Mouse (Mus musculus) telencephalon, adult 2 months (tissue): ENCODE data around the gene Gm45337.
"Not testable (repeated sequence)": the region's sequence is repeated elsewhere in the genome, so short reads cannot be mapped to it uniquely, and the experiment has no call there.

Experiments
- DNase-seq: peaks from one replicate; pipeline ENCODE4 v3.0.0-alpha.2; 2011; ENCODE audit warnings: low read depth, low spot score

The Gm45337 gene

DNA sequence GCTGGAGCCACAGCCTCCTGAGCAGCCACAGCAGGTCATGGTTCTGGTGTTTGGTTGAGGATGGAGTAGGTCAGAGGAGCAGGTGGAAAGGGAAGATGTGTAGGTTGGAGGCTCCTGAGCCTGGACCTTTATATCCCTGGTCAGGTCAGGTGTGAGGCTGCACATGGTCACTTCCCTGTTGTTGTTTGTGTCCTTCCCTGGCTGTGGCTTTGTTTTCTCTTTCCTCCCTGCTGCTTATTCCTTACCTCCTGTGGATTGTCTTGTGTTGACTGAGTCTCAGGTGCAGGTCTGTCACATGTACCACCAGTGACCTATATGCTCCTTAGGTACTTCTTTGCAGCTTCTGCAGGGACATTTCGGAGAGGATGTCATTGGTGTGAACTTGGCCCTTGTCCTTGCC is at the start of gene Gm45337:
Gene Gm45337, minus strand, starts transcription at position 101 of the 400 bp plus-strand sequence.
- DNase-seq, result no peak

- no peak for DNase-seq
Measured at GRCm38 (mm10) chr7:142190289-142190688, 45.9 kb upstream of the Gm45337 start, which contains the start of gene Gm10153. Gene Gm10153, minus strand, starts transcription at chr7:142190389.

GRCm38 (mm10) chr7:142188156-142188555 is 43.7 kb upstream of the Gm45337 start:
- DNase-seq, result no peak

GRCm38 (mm10) chr7:142181021-142181420 is 36.6 kb upstream of the Gm45337 start:
- DNase-seq, result no peak

DNA sequence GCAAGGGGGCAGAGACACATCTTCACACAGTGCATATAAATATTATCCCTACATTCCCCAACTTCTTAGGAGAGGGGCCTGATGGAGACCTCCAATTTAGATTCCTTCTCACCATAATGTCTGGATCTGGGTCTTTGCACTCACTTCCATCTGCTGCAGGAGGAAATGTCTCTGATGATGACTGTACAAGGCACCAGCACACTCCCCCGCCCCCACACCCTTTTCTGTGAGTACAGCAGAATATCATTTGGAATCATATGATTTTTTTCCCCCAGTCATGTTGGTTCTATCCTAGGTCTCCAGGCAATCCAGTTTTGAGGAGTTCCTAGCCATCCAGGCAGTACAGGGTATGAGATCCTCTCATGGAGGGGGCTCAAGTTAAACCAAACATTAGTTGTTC is 34.3 kb upstream of the Gm45337 start:
- no peak for DNase-seq

- not testable (repeated sequence) for DNase-seq
Measured at GRCm38 (mm10) chr7:142175905-142176304, 31.5 kb upstream of the Gm45337 start, which contains the start of gene Krtap5-2. Gene Krtap5-2, minus strand, starts transcription at chr7:142176005.

DNA sequence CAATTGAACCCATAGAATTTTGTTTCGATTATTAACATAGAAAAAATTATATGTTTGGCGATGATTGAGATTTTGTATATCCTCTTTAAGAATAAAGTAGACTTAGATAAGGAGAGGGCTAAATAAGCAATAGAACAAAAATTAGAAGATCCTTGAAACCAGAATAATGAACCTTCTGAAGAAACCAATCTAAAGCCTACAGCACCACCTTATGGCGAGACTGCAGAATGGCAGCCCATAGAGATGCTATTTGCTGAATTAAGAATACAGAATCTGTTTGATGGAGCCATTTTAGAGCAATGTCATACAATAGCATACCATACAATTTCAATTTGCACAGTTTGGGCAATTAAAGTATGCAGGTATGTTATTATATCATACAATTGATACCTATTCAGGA is 25.4 kb upstream of the Gm45337 start:
- no peak for DNase-seq

DNA sequence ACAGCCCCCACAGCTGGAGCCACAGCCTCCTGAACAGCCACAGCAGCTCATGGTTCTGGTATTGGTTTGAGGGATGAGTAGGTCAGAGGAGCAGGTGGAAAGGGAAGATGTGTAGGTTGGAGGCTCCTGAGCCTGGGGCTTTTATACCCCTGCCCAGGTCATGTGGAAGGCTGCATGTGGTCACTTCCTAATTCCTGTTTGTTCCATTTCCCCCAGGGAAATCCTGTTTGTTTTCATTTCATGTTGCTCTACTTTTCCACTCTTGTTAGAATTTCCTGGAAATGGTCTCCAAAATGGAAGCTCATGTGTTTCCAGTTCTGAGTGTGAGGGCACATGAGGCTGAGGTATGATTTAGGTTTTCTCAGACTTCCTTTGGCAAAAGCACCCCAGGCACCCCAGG is 21.2 kb upstream of the Gm45337 start, which contains the start of gene Gm4553:
Gene Gm4553, minus strand, starts transcription at position 101 of the 400 bp plus-strand sequence.
- DNase-seq, result not testable (repeated sequence)

DNA sequence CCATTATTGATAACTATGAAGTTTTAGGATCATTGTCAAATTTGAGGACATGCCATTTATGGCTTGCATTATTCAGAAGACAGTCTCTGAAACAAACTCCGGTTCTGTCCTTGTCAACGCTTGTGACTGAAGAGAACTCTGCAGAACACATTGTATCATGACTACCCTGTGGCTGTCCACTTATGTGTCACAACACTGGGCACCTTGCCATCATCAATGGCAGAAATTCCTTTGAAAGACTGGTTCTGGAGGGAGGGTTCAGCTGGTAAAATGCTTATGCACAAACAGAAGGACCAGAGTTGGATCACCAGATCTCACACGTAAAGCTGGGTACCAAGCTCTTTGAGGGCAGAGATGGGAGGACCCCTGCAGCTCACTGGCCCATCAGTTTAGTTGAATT is 15.0 kb upstream of the Gm45337 start:
- DNase-seq, result no peak

GRCm38 (mm10) chr7:142157013-142157412 is 12.6 kb upstream of the Gm45337 start, which contains the start of gene Gm29735:
Gene Gm29735, minus strand, starts transcription at chr7:142157113.
- not testable (repeated sequence) for DNase-seq

DNA sequence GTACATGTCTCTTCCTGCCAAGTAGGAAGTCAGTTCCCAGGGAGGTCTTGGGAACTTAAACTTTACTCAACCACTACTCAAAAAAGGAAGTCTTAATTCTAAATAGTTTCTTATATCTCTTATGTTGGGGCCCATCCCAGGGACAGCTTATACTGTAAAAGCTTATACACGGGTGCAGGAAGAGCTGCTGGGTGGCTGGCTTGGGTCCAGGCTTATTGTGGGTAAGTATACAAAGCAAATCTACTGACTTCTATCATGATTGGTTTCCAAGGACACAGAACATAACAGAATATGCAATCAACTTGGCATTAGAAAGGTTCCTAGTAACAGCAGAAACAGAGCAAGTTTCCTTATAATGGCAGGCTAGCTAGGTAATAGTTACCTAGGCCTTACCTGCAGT is 10.9 kb upstream of the Gm45337 start:
- DNase-seq, result no peak

GRCm38 (mm10) chr7:142152191-142152590 is 7.8 kb upstream of the Gm45337 start:
- DNase-seq, result no peak

DNA sequence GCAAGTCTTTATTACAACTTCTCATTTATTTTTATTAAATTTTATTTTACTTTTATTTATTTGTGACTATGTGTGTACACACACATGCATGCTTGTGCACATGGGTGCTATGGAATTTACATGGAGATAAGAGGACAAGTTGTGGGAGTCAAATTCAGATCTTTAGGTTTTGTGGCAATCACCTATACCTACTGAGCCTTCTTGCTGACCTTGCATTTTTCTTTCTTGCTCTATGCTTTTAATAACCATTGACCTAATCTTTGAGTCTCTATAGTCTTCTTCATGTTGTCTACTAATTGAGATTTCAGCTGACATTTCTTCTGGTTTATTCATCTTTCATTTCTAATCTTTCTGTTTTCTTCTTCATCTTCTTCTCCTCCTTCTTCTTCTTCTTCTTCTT is 4.2 kb upstream of the Gm45337 start:
- DNase-seq, result no peak

DNA sequence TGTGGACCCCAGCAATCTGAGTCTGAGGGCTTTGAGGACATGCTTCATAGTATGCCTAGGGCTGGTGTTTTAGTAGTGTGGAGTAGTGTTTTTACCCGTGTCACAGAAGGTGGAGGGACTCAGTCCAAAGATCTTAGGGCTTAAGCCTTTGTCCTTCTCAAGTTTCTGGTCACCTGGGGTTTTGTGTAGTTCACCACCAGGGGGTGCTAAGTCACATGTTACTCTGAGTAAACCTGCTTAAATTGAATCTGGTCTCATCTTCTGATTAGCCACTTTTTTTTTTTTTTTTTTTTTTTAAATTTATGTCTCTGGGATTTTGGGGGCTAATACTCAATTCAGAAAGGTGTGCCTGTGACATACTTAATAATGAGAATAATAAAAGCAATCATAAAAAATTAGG is 1.6 kb upstream of the Gm45337 start:
- DNase-seq, result peak; percentile 19

DNA sequence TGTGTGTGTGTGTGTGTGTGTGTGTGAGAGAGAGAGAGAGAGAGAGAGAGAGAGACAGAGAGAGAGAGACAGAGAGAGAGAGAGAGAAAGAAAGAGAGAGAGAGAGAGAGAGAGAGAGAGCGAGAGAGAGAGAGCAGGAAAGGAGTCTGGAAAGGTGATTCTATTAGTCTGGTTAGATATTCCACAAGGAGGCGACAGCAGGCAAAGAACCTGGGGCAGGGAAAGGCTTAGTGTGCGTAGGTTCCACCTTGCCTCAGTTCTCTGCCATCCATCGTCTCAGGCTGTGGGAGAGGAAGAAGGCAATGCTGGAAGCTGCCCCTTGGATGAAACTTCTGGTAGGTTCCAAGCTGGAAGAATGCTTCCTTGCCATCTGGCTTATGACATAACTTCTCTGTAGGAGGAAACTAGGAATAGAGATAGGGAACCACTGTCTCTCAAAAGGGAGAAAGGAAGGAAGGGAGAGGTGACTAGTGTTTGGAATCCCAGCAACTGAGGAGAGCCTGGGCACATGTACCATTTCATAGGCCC is 1.1 kb upstream of the Gm45337 start:
- peak; percentile 56 for DNase-seq

DNA sequence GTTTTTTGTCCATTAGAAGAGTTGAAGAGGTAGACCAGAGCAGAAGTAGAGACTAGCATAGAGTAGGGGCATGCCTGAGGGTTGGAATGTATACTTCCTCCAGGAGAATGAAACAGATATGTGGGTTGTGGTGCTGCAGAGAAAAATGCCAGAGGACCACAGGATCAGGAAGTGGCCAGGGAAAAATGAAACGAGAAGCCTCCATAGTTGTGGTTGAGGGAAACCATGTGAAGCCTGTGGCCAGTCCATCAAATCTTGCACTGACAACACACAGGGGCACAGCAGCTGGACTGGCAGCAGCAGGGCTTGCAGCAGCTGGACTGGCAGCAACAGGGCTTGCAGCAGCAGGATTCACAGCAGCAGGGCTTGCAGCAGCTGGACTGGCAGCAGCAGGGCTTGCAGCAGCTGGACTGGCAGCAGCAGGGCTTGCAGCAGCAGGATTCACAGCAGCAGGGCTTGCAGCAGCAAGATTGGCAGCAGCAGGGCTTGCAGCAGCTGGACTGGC is 849 bp downstream of the Gm45337 start:
- not testable (repeated sequence) for DNase-seq

DNA sequence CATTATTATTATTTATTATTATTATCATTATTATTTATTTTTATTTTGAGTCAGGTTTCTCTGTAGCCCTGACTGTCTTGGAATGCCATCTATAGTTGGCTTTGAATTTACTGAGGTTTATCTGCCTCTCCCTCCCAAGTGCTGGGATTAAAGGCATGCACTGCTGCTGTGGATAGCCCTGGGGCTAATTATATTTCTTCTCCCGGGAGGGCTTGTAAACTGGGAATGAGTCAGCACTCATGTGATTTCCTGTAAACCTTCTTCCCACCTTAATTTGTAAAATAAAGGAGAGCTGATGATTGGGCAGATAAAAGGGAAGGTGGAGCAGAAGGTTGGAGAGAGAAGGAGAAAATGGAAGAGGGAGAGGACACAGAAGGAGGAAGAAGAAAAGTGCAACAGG is 3.7 kb downstream of the Gm45337 start:
- DNase-seq, result no peak

DNA sequence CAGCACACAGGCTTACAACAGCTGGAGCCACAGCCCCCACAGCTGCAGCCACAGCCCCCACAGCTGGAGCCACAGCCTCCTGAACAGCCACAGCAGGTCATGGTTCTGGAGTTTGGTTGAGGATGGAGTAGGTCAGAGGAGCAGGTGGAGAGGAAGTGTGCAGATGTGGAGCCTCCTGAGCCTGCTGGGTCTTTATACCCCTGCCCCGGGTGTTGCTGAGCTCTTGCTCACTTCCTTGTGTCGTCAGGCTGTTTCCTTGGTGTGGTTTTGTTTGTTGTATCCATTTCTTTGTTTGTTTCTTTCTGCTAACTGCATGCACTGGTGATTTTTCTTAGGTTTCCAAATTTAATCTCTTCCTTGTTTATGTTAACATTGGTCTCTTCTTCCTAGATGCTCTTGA is 8.5 kb downstream of the Gm45337 start, which contains the start of gene Gm39115:
Gene Gm39115, minus strand, starts transcription at position 101 of the 400 bp plus-strand sequence.
- DNase-seq, result not testable (repeated sequence)

DNA sequence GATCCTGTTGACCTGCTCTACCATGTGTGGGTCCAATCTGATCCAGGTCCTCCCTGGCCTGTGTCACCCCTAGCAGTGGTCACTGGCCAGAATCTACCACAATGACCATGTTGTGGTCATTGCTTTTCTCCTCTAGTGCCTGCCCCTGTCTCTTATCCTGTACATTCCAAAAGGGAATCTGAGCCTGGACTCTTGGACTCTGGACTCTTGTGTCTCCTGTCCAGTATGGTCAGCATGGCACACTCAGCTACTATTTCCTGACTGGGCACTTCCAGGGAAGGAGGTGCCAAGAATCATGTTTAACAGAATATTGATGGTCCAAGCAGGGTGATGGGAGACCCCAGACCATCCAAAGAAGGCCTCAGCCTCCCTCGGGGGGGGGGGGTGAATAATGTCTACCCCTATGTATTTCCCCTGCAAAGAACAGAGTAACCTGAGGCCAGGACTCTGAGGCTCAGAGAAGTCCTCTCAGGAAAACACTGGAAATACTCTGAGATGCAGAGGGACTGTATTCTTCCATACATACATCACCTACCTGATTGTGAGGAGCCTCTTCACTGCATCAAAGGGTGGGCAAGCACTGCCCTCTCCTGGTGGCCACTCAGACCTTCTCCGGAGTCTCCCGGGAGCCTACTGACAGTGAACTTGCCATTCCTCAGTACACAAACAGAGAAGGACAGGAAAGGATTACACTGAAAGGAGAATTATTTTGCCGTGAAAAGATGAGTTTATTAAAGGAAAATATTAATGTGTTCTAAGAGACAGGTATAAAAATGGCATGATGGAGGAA is 10.0 kb downstream of the Gm45337 start:
- DNase-seq, result peak; percentile 9

DNA sequence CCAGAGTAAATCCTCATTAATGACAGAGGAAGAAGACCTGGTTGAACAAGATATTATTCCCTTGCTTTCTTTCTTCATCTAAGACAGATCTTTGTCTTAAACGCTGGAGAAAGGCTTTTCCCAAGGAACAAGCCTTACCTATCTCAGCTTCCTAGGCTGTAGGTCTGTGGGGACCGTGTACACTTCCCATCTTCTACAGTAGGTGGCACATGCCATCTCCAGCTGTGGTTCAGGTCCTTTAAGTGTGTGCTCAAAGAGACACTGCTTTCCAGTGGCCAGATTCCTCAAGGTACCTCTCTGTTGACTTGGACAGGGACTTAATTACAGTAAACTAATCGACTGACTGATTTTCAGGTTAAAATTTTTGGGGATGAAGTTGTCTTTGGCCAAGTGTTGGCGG is 15.6 kb downstream of the Gm45337 start:
- DNase-seq, result no peak

- DNase-seq, result not testable (repeated sequence)
Measured at GRCm38 (mm10) chr7:142120629-142121028, 23.8 kb downstream of the Gm45337 start, which contains the start of gene Gm45618. Gene Gm45618, minus strand, starts transcription at chr7:142120729.

DNA sequence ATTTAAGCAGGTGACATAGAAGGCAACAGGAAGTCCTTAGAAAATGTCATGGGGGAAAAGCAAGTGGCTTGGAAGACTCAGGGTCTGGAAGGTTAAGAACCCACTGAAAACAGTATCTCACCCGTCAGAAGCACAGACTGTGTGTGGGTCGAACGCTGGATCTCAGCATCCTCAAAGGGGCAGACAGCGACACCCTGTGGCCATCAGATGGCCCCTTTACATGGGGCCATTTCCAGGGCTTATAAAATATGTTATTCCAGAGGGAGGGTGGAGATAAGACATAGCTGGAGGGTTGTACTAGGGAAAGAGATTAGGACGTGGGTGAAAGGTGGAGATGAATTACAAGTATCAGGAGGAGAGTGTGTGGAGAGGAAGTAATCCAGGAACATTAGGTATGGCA is 24.8 kb downstream of the Gm45337 start:
- DNase-seq, result no peak

- DNase-seq, result no peak
Measured at GRCm38 (mm10) chr7:142104747-142105146, 39.7 kb downstream of the Gm45337 start.
